Mouse (Mus musculus): ENCODE data around the gene Coq4.

Coq4 gene

GRCm38 (mm10) chr2:29846061-29846853, 59.0 kb downstream of the Coq4 start:
- H3K27me3 ChIP-seq (ENCODE audit: insufficient read depth, low read length): peaks cover 69% of the 10 kb centered on the region
- no peaks in the 10 kb centered on the region for H3K9me3 ChIP-seq (ENCODE audit: low read length)
- H3K4me3 ChIP-seq (replicated peaks; ENCODE audit: low read length): peak overlapping the region; percentile 77
- TF ChIP-seq NANOG (IDR thresholded peaks at IDR 0.05; ENCODE audit: borderline replicate concordance, low read length) (no peak), CTCF (conservative IDR thresholded peaks at IDR 0.05; ENCODE audit: low read length) (no peak), POU5F1 (IDR thresholded peaks at IDR 0.05; ENCODE audit: borderline replicate concordance, low read length) (no peak)
- H3K36me3 ChIP-seq (ENCODE audit: insufficient read depth, low read length): peaks cover 58% of the 10 kb centered on the region
- H3K4me1 ChIP-seq (replicated peaks; ENCODE audit: low read depth, low read length): peaks cover 67% of the 10 kb centered on the region

- no peaks in the 10 kb centered on the region for H3K9me3 ChIP-seq (ENCODE audit: low read length)
- H3K4me1 ChIP-seq (replicated peaks; ENCODE audit: low read depth, low read length): peaks cover 61% of the 10 kb centered on the region
- TF ChIP-seq NANOG (IDR thresholded peaks at IDR 0.05; ENCODE audit: borderline replicate concordance, low read length) (no peak), CTCF (conservative IDR thresholded peaks at IDR 0.05; ENCODE audit: low read length) (no peak), POU5F1 (IDR thresholded peaks at IDR 0.05; ENCODE audit: borderline replicate concordance, low read length) (no peak)
- H3K27me3 ChIP-seq (ENCODE audit: insufficient read depth, low read length): peaks cover 69% of the 10 kb centered on the region
- peaks cover 52% of the 10 kb centered on the region for H3K36me3 ChIP-seq (ENCODE audit: insufficient read depth, low read length)
- H3K4me3 ChIP-seq (replicated peaks; ENCODE audit: low read length): no peak overlapping the region
Observed at GRCm38 (mm10) chr2:29846911-29847310, 59.6 kb downstream of the Coq4 start.
